8 mouse cellular contexts compared by ENCODE assay signal in genomic region chr11:121053536-121053935, GRCm38 (mm10). TPM values are rescaled to one million over a fixed set of nuclear protein-coding genes. Genes with fewer than 3 reads are reported as not detected.
DNase-seq lines count a peak whose midpoint lies in the region; ATAC-seq lines count a peak whose summit lies in the region.

No protein-coding gene starts in this region.

- no peaks in the 10 kb centered on the region for H3K9me3 ChIP-seq in heart, embryonic 11.5 days (replicated peaks; ENCODE audit: control insufficient read depth, low read length)
- H3K9me3 ChIP-seq in forebrain, embryonic 16.5 days (ENCODE audit: control insufficient read depth, low read length): no peaks in the 10 kb centered on the region

- ATAC-seq in heart, embryonic 11.5 days (replicated peaks; ENCODE audit: insufficient number of reproducible peaks, low FRiP score, low TSS enrichment): no peak
- peak; percentile 55; the same call in 1 of the 2 replicates for ATAC-seq in forebrain, embryonic 16.5 days
- ATAC-seq in hematopoietic stem cell, adult 5-6 weeks (replicated peaks in 1 of 2; ENCODE audit: insufficient read depth in 1 of 2, low FRiP score in 2 of 2, low TSS enrichment in 1 of 2, low read depth in 1 of 2, poor library complexity in 2 of 2, severe bottlenecking in 2 of 2): peak; percentile 81 to 91
- peak; percentile 91 for ATAC-seq in megakaryocyte-erythroid progenitor cell, adult 5-6 weeks (replicated peaks; ENCODE audit: low FRiP score, low TSS enrichment, poor library complexity, severe bottlenecking)

- H3K4me2 ChIP-seq in heart, embryonic 11.5 days: no peak overlapping the region
- no peak overlapping the region for H3K4me2 ChIP-seq in forebrain, embryonic 16.5 days (ENCODE audit: low read length)

- no peak overlapping the region for H3K4me3 ChIP-seq in heart, embryonic 11.5 days (ENCODE audit: low read depth, low read length)
- H3K4me3 ChIP-seq in forebrain, embryonic 16.5 days (replicated peaks; ENCODE audit: low read length): no peak overlapping the region

- H3K4me1 ChIP-seq in heart, embryonic 11.5 days (ENCODE audit: control insufficient read depth, insufficient read depth, low read length): no peaks in the 10 kb centered on the region
- H3K4me1 ChIP-seq in forebrain, embryonic 16.5 days (replicated peaks; ENCODE audit: control insufficient read depth, insufficient read depth, low read length): no peaks in the 10 kb centered on the region

- peak; percentile 94 for DNase-seq in heart, adult 11 months
- DNase-seq in c-Kit-positive CD71-positive TER-119-positive erythroid progenitor cells, embryonic 14.5 days (ENCODE audit: low spot score): peak; percentile 73
- DNase-seq in layer of hippocampus, postnatal 36 days: peak; percentile 59 to 71
- DNase-seq in spleen, postnatal 14 days (ENCODE audit: low spot score in 2 of 2): peak; percentile 31 to 62

- WGBS in heart, embryonic 11.5 days (ENCODE audit: insufficient replicate concordance): 18% methylated on average over 8 of the region's 8 CpGs
- WGBS in forebrain, embryonic 16.5 days: 12% methylated on average over 8 of the region's 8 CpGs

- no peak overlapping the region for H3K9ac ChIP-seq in heart, embryonic 11.5 days (ENCODE audit: low read depth, low read length)
- H3K9ac ChIP-seq in forebrain, embryonic 16.5 days (replicated peaks; ENCODE audit: low read depth, low read length): no peak overlapping the region

- H3K27me3 ChIP-seq in heart, embryonic 11.5 days (ENCODE audit: control insufficient read depth, insufficient read depth, low read length): peaks cover 6% of the 10 kb centered on the region; the same call in 1 of the 2 replicates
- no peaks in the 10 kb centered on the region for H3K27me3 ChIP-seq in forebrain, embryonic 16.5 days (replicated peaks; ENCODE audit: control insufficient read depth, insufficient read depth, low read length)

- no peaks in the 10 kb centered on the region for H3K36me3 ChIP-seq in heart, embryonic 11.5 days (ENCODE audit: control insufficient read depth, insufficient read depth, low read length)
- H3K36me3 ChIP-seq in forebrain, embryonic 16.5 days (ENCODE audit: control insufficient read depth, insufficient read depth): no peaks in the 10 kb centered on the region

- no peak overlapping the region for H3K27ac ChIP-seq in heart, embryonic 11.5 days (ENCODE audit: low read depth, low read length)
- H3K27ac ChIP-seq in forebrain, embryonic 16.5 days (ENCODE audit: low read length): no peak overlapping the region

RNA-seq across cellular contexts. Expression of gene Sectm1b, which starts 9.8 kb away (rescaled TPM):
- polyA plus RNA-seq in heart, embryonic 11.5 days (2014; fragmentation: Nextera tagmentation; extraction: Ambion mirVana): not detected in 2 replicates
- not detected in 2 replicates for polyA plus RNA-seq in forebrain, embryonic 16.5 days (2015; fragmentation: Nextera tagmentation; extraction: Ambion mirVana)
- total RNA-seq in hematopoietic stem cell, adult 5-6 weeks (2017): not detected in 2 replicates
- total RNA-seq in layer of hippocampus, postnatal 36 days (2021): not detected
- total RNA-seq in megakaryocyte-erythroid progenitor cell, adult 5-6 weeks (2014; fragmentation: Nextera tagmentation): not detected in 2 replicates
- total RNA-seq in megakaryocyte-erythroid progenitor cell, adult 5-6 weeks (2017): not detected in 2 replicates

RNA-seq across cellular contexts. Expression of gene Cd7, which starts 14.3 kb away (rescaled TPM):
- polyA plus RNA-seq in heart, embryonic 11.5 days (2014; fragmentation: Nextera tagmentation; extraction: Ambion mirVana): 0.31 TPM in 1 of 2 replicates, not detected in the other
- not detected in 2 replicates for polyA plus RNA-seq in forebrain, embryonic 16.5 days (2015; fragmentation: Nextera tagmentation; extraction: Ambion mirVana)
- 2.5 and 3.2 TPM in 2 replicates for total RNA-seq in hematopoietic stem cell, adult 5-6 weeks (2017)
- not detected for total RNA-seq in layer of hippocampus, postnatal 36 days (2021)
- 16.6 TPM in 2 replicates for total RNA-seq in megakaryocyte-erythroid progenitor cell, adult 5-6 weeks (2014; fragmentation: Nextera tagmentation)
- total RNA-seq in megakaryocyte-erythroid progenitor cell, adult 5-6 weeks (2017): 1.2 and 6.7 TPM in 2 replicates

RNA-seq across cellular contexts. Expression of gene Sectm1a, which starts 27.5 kb away (rescaled TPM):
- polyA plus RNA-seq in heart, embryonic 11.5 days (2014; fragmentation: Nextera tagmentation; extraction: Ambion mirVana): not detected in 2 replicates
- not detected in 2 replicates for polyA plus RNA-seq in forebrain, embryonic 16.5 days (2015; fragmentation: Nextera tagmentation; extraction: Ambion mirVana)
- total RNA-seq in hematopoietic stem cell, adult 5-6 weeks (2017): 0.50 TPM in 1 of 2 replicates, not detected in the other
- not detected for total RNA-seq in layer of hippocampus, postnatal 36 days (2021)
- not detected in 2 replicates for total RNA-seq in megakaryocyte-erythroid progenitor cell, adult 5-6 weeks (2014; fragmentation: Nextera tagmentation)
- not detected in 2 replicates for total RNA-seq in megakaryocyte-erythroid progenitor cell, adult 5-6 weeks (2017)
